Mouse (Mus musculus) cerebral cortex, adult 2 months (tissue): Measurements from ENCODE around the gene Btc.

Experiments used
- WGBS: fragments of 180-500 bp; shearing (Covaris S2); methylation state at CpG from one replicate; pipeline ENCODE4 v1.1.7; 2018; 5-methylcytosine and 5-hydroxymethylcytosine counted together

Btc gene

GRCm38 (mm10) chr5:91402339-91403211, at the start of gene Btc:
Btc (minus strand) TSS chr5:91402994.
- WGBS = 12% methylated on average over 19 of the region's 19 CpGs

- WGBS = 21% methylated on average over 3 of the region's 3 CpGs
Measured at GRCm38 (mm10) chr5:91444981-91445517, 42.3 kb upstream of the Btc start.

DNA sequence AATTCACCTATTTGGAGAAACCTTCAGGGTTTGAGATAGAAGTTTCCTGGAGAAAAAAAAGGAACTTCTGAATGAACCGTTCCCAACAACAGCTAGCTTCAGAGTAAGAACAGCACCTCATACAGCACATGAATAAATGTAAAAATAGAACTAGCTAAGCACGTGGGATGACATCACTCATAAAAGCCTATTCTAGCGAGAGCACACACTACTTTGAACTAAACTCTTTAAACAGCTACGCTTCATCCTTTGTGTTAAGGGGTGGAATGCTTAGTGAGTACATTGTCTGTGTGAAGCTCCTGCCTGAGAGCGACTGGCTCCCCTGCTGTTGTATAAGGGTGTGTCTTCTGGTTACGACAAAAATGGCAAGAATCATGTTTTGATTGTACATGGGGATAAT, 33.8 kb upstream of the Btc start:
- 17% methylated on average over 6 of the region's 6 CpGs for WGBS

- WGBS = 81% methylated on average over 6 of the region's 6 CpGs
Measured at GRCm38 (mm10) chr5:91434723-91435658, 32.2 kb upstream of the Btc start.

GRCm38 (mm10) chr5:91428547-91428946, 25.8 kb upstream of the Btc start:
- WGBS = 81% methylated on average over 8 of the region's 8 CpGs

DNA sequence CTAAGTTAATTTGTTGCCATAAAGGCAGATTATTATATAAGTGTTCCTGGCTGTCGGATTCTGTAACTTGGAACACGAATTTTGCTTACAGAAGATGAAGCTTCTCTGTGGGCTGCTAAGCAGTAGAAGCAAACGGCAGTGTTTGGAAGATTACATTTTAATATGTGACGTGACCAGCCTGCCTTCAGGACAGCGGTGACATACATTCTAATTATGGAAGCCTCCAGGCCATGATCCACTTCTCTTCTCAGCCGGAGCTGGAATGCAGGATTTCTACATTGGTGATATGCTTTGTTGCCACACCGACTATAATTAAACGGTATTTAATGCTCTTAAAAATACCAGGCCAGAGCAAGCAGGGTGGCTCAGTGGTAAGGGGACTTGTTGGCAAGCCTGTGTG, 11.0 kb upstream of the Btc start:
- WGBS = 48% methylated on average over 8 of the region's 8 CpGs

DNA sequence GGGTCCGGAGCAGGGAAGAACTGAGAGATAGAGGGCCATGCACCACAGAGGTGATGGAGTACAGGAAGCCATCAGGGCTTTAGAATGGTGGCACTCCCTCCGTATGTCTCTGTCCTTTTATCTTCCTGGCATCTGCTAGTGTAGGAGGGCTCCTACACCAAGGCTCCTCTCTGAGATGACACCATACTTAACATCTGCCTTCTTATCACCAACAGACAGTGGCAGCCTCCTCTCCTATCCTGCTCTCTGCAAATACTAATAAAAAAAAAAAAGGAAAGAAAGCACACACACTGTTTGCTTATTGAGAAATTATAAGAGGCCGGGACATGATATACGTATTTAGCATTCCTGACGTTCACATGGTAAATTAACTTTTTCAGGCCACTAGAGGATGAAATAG, 1.5 kb upstream of the Btc start:
- WGBS = 78% methylated on average over 5 of the region's 5 CpGs

- 80% methylated on average over 4 of the region's 4 CpGs for WGBS
Measured at GRCm38 (mm10) chr5:91403281-91403680, 487 bp upstream of the Btc start.

- WGBS = 63% methylated on average over 2 of the region's 2 CpGs
Measured at GRCm38 (mm10) chr5:91400493-91401096, 2.2 kb downstream of the Btc start.

- 56% methylated on average over 2 of the region's 2 CpGs for WGBS
Measured at GRCm38 (mm10) chr5:91375467-91375866, 27.3 kb downstream of the Btc start.

- 83% methylated on average over 13 of the region's 13 CpGs for WGBS
Measured at GRCm38 (mm10) chr5:91368061-91368565, 34.7 kb downstream of the Btc start.

- whole genome bisulfite sequencing = 54% methylated on average over 10 of the region's 10 CpGs
Measured at GRCm38 (mm10) chr5:91366925-91367324, 35.9 kb downstream of the Btc start.

GRCm38 (mm10) chr5:91363274-91363991, 39.4 kb downstream of the Btc start:
- 57% methylated on average over 6 of the region's 6 CpGs for WGBS

DNA sequence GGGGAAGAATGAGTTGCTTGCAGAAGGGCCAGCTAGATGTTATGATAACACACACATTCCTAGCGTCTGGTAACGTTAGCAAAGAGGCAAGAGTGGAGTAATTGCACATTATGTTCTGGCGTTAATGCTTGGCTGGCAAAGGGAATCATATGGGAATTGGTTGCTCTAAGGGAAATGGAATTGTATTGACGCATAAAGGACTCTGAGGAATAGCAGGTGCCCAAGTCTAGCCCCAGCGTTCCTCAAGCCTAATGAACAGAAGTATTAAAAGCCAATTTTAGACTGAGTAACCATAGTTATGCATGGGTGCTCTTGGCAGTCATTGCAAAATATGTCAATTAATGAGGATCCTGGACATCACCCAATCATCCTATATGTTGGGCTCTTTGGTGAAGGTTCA, 50.1 kb downstream of the Btc start:
- WGBS = 64% methylated on average over 5 of the region's 5 CpGs

DNA sequence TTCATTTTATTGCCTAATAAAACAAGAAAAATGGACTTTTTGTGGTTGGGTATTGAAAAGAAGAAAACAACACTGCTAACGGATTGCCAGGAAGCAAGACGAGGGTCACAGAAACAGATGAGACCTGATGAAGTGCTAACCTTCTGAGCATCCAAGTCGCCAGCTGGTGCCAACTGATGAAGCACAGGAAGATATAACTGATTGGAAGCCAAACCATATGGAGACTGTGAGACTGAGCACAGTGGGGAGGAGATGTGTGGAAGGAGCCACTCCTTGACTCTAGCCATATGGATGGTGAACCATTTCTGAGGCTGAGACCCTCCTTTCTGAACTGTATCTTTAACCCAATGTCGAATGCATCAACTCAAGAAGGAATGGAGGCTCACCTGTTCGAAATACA, 57.1 kb downstream of the Btc start:
- WGBS = 77% methylated on average over 5 of the region's 5 CpGs

DNA sequence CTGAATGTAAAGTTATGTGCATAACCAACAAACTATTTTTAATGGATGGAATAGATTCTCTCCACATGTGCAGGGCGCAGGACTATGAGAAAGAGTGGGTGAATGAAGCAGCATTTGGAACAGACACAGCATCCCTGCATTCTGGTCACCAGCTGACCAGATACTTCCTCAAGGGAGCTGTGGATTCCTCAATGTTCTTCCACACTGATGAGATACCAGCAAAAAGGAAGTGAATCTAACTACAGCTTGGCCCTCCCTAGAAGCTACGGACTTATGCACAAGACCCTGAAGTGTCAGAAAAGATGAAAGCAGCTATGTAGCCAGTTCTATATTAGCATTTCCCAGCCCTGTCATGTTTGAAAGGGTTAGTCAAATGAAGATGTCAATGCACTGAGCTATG, 57.7 kb downstream of the Btc start:
- WGBS = 89% methylated on average over 2 of the region's 2 CpGs

DNA sequence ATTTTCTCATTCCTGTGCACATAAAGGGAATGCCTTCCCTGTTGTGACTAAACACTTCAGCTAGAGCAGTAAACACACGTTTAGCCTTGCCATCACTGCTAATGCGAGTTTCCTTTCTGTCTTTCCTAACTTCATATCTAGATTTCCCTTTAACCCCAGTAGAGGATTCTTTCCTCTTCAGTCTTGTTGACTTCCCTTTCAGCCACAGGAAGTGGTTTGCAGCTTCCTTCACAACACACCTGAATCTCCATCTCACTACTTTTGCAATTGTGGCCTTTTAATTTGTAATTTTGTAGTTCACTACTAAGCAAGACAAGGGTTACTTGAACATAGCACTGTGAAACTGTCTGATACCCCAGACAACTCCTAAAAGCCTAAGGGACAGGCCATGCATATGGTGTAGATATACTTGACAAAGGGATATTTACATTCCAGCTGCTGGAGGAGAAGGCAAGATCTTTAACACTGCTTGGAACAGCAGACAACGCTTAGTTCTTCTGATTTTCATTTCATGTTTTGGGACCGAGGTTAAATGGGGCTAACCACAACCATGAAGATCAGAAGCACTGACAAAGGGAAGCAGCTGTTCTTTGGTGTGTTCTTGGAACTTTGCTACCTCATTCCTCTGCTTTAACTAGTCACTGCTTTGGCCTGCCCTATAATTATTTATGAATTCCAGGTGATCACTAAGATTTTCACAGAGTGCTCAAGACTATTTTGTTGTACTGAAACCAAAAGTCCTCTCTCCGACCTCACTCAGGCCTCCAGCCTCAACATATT, 60.6 kb downstream of the Btc start:
- 81% methylated on average over 5 of the region's 5 CpGs for WGBS

GRCm38 (mm10) chr5:91334227-91334626, 68.6 kb downstream of the Btc start:
- 92% methylated on average over 4 of the region's 4 CpGs for WGBS

DNA sequence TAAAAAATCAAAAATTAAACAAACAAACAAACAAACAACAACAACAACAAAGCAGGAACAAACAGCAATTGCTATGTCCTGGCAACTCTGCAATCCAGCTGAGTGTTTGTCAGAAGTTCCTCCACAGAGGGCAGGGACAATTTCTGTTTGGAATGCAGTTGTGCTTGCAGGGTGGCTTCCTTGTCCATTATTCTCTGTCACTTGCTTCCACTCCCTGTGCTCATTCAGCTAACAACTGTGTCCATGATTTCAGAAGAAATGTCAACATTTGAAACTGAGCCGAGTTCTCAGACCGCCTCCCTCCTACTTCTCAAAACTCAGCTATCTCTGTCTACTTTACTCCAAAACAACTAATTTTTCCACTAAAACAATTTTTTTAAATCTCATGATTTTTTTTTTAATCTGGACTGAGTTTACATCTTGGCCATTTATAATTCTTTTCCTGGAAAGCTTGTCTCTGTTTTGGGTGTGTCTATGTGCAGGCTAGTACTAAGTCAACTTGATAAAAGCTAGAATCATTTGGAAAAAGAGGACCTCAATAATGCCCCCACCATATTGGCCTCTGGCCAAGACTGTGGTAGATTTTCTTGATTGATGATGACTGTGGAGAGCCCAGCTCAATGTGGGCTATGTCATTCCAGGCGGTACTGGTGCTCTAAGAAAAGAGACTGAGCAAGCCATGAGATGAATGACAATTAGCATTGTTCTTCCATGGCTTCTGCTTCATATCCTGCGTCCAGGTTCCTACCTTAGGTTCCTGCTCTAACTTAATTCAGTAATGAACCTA, 70.5 kb downstream of the Btc start:
- 80% methylated on average over 4 of the region's 4 CpGs for WGBS
